In the genomic region with DNA sequence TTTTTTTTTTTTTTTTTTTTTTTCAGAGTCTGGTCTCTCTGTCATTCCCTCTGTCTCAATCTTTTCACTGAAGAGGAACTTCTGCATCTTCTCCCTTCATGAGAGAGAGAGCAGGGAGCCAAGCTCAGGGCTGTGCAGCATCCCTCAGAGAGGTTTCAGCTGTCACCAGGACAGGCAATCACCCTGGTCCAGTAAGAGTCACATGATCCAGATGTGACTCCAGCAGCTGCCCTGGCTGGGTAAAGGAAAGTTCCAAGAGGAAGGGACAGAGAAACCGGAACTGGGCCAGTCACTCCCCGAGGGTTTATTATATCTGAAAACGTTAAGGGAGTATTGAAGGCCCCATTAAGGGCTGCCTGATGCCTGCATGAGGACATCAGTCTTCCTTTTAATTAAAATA, we compare ENCODE assay signal across 20 mouse cellular contexts. TPM values are rescaled to one million over a fixed set of nuclear protein-coding genes. Genes with fewer than 3 reads are reported as not detected.
DNase-seq lines count a peak whose midpoint lies in the region; ATAC-seq and TF ChIP-seq lines count a peak whose summit lies in the region.
"Had no signal": no experiment of that assay in that cellular context is flagged by ENCODE, and none has a peak within 500 bp of the region (broad histone marks: within the 10 kb centered on the region; RNA-seq: fewer than 3 reads in every experiment).

No protein-coding gene starts in this region.

- DNase-seq in kidney, adult 11 months, result peak; percentile 6
- DNase-seq in kidney, adult 8-10 months, result no peak
- DNase-seq in CH12.LX (ENCODE audit: extremely low read depth), result no peak
- peak; percentile 74 to 81 for DNase-seq in heart, adult 9 months (ENCODE audit: low spot score in 2 of 2)
- peak; percentile 42 for DNase-seq in kidney, postnatal 0 days (ENCODE audit: low spot score)
- no peak for DNase-seq in frontal cortex, postnatal 25 days (ENCODE audit: low spot score in 2 of 2)
- no peak for DNase-seq in layer of hippocampus, adult 9-10 months (ENCODE audit: low spot score)
- DNase-seq: adrenal gland, postnatal 10 days; cerebellum, adult 18-20 months; liver; thymus, adult 2 months had no signal

- H3K36me3 ChIP-seq in CH12.LX (replicated peaks in 1 of 2; ENCODE audit: control insufficient read depth in 1 of 2, insufficient read depth in 1 of 2, low read length in 1 of 2), result no peaks in the 10 kb centered on the region
- H3K36me3 ChIP-seq in kidney, postnatal 0 days (ENCODE audit: insufficient read depth, low read length), result no peaks in the 10 kb centered on the region
- H3K36me3 ChIP-seq: embryonic facial prominence, embryonic 13.5 days; heart, embryonic 15.5 days; lung, embryonic 15.5 days had no signal

- no peak for TF ChIP-seq CTCF in CH12.LX (conservative IDR thresholded peaks at IDR 0.05 in 1 of 2, IDR thresholded peaks at IDR 0.05 in 1 of 2; ENCODE audit: low read depth in 2 of 2, low read length in 2 of 2)
- TF ChIP-seq CTCF in kidney, postnatal 0 days (IDR thresholded peaks at IDR 0.05; ENCODE audit: low read depth), result no peak

- WGBS in kidney, postnatal 0 days, result 13% methylated on average over 3 of the region's 3 CpGs

- no peak overlapping the region; the same call in 1 of the 2 replicates for H3K4me2 ChIP-seq in CH12.LX (ENCODE audit: insufficient read depth, low read depth, poor library complexity, severe bottlenecking)
- no peak overlapping the region for H3K4me2 ChIP-seq in kidney, postnatal 0 days (ENCODE audit: low read length)
- H3K4me2 ChIP-seq: embryonic facial prominence, embryonic 13.5 days; heart, embryonic 15.5 days; lung, embryonic 15.5 days had no signal

- H3K9ac ChIP-seq in CH12.LX (ENCODE audit: insufficient read depth, low read depth), result no peak overlapping the region
- no peak overlapping the region for H3K9ac ChIP-seq in kidney, postnatal 0 days (ENCODE audit: low read depth, low read length)
- H3K9ac ChIP-seq: embryonic facial prominence, embryonic 13.5 days; heart, embryonic 15.5 days; lung, embryonic 15.5 days had no signal

- no peak for TF ChIP-seq POLR2A in CH12.LX (IDR thresholded peaks at IDR 0.05; ENCODE audit: low read depth, low read length)

- peak; percentile 12; the same call in 1 of the 2 replicates for TF ChIP-seq EP300 in CH12.LX (IDR thresholded peaks at IDR 0.05; ENCODE audit: low read length)

- H3K9me3 ChIP-seq in CH12.LX (replicated peaks; ENCODE audit: low read length), result peaks cover 7% of the 10 kb centered on the region
- H3K9me3 ChIP-seq in kidney, postnatal 0 days (replicated peaks; ENCODE audit: low read length), result no peaks in the 10 kb centered on the region
- H3K9me3 ChIP-seq: embryonic facial prominence, embryonic 13.5 days; heart, embryonic 15.5 days; lung, embryonic 15.5 days had no signal

- H3K4me3 ChIP-seq in CH12.LX (replicated peaks in 1 of 3; ENCODE audit: low read depth in 2 of 3, low read length in 2 of 3, poor library complexity in 1 of 3), result no peak overlapping the region
- H3K4me3 ChIP-seq in kidney, postnatal 0 days (replicated peaks; ENCODE audit: low read depth, low read length), result no peak overlapping the region
- H3K4me3 ChIP-seq: embryonic facial prominence, embryonic 13.5 days; heart, embryonic 15.5 days; layer of hippocampus, adult 2 months; lung, embryonic 15.5 days had no signal

- no peaks in the 10 kb centered on the region for H3K79me2 ChIP-seq in CH12.LX (replicated peaks; ENCODE audit: control insufficient read depth, extremely low read depth, insufficient read depth, poor library complexity, severe bottlenecking)

- no peaks in the 10 kb centered on the region for H3K27me3 ChIP-seq in CH12.LX (replicated peaks)
- H3K27me3 ChIP-seq in kidney, postnatal 0 days (ENCODE audit: insufficient read depth, low read length), result no peaks in the 10 kb centered on the region
- H3K27me3 ChIP-seq: embryonic facial prominence, embryonic 13.5 days; heart, embryonic 15.5 days; lung, embryonic 15.5 days had no signal

- dilution Hi-C loops in CH12.LX (cut with MboI; ENCODE audit: extremely low pct_ligation_motif_present, extremely low pct_unique_long_range_greater_than_20kb, low sequenced_read_pairs), result no loop called here

- no peak for ATAC-seq in kidney, postnatal 0 days (replicated peaks; ENCODE audit: low FRiP score, low read depth)

- no peak overlapping the region for H3K27ac ChIP-seq in CH12.LX (ENCODE audit: insufficient read depth, low read depth)
- H3K27ac ChIP-seq in kidney, postnatal 0 days, result no peak overlapping the region
- H3K27ac ChIP-seq: embryonic facial prominence, embryonic 13.5 days; heart, embryonic 15.5 days; layer of hippocampus, adult 2 months; lung, embryonic 15.5 days had no signal

- peaks cover 3 to 16% of the 10 kb centered on the region in 2 experiments; a peak in 3 of 4 replicates for H3K4me1 ChIP-seq in CH12.LX (ENCODE audit: control insufficient read depth in 1 of 2, insufficient read depth in 2 of 2)
- H3K4me1 ChIP-seq in kidney, postnatal 0 days (replicated peaks; ENCODE audit: insufficient read depth, low read length), result no peaks in the 10 kb centered on the region
- H3K4me1 ChIP-seq: embryonic facial prominence, embryonic 13.5 days; heart, embryonic 15.5 days had no signal

- in situ Hi-C loops in CH12.LX (cut with MboI; ENCODE audit: low pct_ligation_motif_present, low pct_unique_long_range_greater_than_20kb, low sequenced_read_pairs), result no loop called here

- no peak for TF ChIP-seq RAD21 in CH12.LX (IDR thresholded peaks at IDR 0.05; ENCODE audit: low read depth, low read length)

TF ChIP-seq in CH12.LX, 34 proteins besides CTCF, POLR2A, EP300 and RAD21:
- TF ChIP-seq CHD1 (IDR thresholded peaks at IDR 0.05; ENCODE audit: low read depth, low read length), result no peak
- TF ChIP-seq USF1 (IDR thresholded peaks at IDR 0.05; ENCODE audit: low read depth, low read length), result peak; percentile 23
- TF ChIP-seq ZNF384 (IDR thresholded peaks at IDR 0.05; ENCODE audit: low read depth, low read length), result peak; percentile 57; the same call in 1 of the 2 replicates
- TF ChIP-seq SIN3A (IDR thresholded peaks at IDR 0.05; ENCODE audit: low read length), result no peak
- TF ChIP-seq MAX (IDR thresholded peaks at IDR 0.05; ENCODE audit: low read length), result no peak
- 0 out of 2 replicates have a peak, but pooled peaks have one; percentile 10 for TF ChIP-seq USF2 (conservative IDR thresholded peaks at IDR 0.05; ENCODE audit: low read depth, low read length)
- no peak for TF ChIP-seq MAZ (IDR thresholded peaks at IDR 0.05; ENCODE audit: low read depth, low read length)
- no peak for TF ChIP-seq ZC3H11A (IDR thresholded peaks at IDR 0.05; ENCODE audit: low read depth, low read length)
- peak; percentile 26; the same call in 1 of the 2 replicates for TF ChIP-seq BHLHE40 (IDR thresholded peaks at IDR 0.05; ENCODE audit: low read depth, low read length)

RNA-seq across cellular contexts. Expression of a gene that starts 25.8 kb away (rescaled TPM):
- total RNA-seq in CH12.LX (2012; rRNA removed) (16.7 and 21.2 TPM in 2 replicates), CH12.LX (2014; rRNA removed) (11.1 and 14.4 TPM in 2 replicates)
- polyA plus RNA-seq in CH12.LX (2012; ENCODE audit: insufficient read length, low read depth), result 27.9 and 32.3 TPM in 2 replicates
- 8.3 TPM in 2 replicates for polyA plus RNA-seq in kidney, postnatal 0 days (2015; fragmentation: Nextera tagmentation; extraction: Ambion mirVana)
- total RNA-seq: MEL had no signal

RNA-seq across cellular contexts. Expression of a gene that starts 49.0 kb away (rescaled TPM):
- total RNA-seq in CH12.LX (2012; rRNA removed), result 2.3 TPM in 2 replicates
- total RNA-seq in CH12.LX (2014; rRNA removed), result not detected in 2 replicates
- 1.1 and 1.7 TPM in 2 replicates for polyA plus RNA-seq in CH12.LX (2012; ENCODE audit: insufficient read length, low read depth)
- 21.3 and 37.1 TPM in 2 replicates for polyA plus RNA-seq in kidney, postnatal 0 days (2015; fragmentation: Nextera tagmentation; extraction: Ambion mirVana)
- total RNA-seq: adrenal gland, postnatal 10 days; layer of hippocampus, adult 2 months; MEL; monocyte, adult 5-6 weeks had no signal
- polyA plus RNA-seq: cortical plate, adult 2 months; embryonic facial prominence, embryonic 13.5 days; heart, embryonic 15.5 days; lung, embryonic 15.5 days; neural tube, embryonic 14.5 days; stomach, embryonic 14.5 days had no signal

Comparison
In these comparisons a context has a peak if more than half of its experiments do, and no peak if none do; other contexts are left out.
1. DNase-seq: peak in kidney, adult 11 months (single experiment), heart, adult 9 months (2 of 2) and kidney, postnatal 0 days (single experiment); none in kidney, adult 8-10 months (0 of 2), CH12.LX (single experiment), frontal cortex, postnatal 25 days (0 of 2) and layer of hippocampus, adult 9-10 months (single experiment).